Mouse (Mus musculus) lung, postnatal 0 days (tissue): ENCODE measurements around the gene Extl2.

Experiments
- CTCF ChIP-seq: IDR thresholded peaks from 2 replicates; pipeline ENCODE4 v1.5.1; 2016; ENCODE audit warnings: antibody characterized with exemption, mild to moderate bottlenecking
- EP300 ChIP-seq: IDR thresholded peaks from 2 replicates; pipeline ENCODE4 v1.6.1; 2016; ENCODE audit warnings: antibody characterized with exemption, mild to moderate bottlenecking, control low read depth

DNA sequence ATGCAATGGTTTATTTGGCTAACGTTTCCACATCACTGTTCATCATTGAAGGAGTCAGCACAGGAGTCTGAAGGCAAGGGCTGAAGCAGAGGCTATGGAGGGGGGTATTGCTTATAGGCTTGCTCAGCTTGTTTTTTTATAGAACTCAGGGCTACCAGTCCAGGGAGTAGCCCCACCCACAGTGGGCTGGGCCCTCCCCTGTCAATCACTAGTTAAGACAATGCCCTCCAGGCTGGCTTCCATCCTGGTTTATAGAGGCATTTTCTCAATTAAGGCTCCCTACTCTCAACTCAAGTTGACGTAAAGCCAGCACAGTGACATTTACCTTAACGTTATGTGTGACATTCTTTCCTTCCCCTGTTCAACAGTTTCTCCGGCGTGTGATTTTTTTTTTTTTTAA lies 17.4 kb downstream of the Extl2 start:
- no peak for TF ChIP-seq CTCF
- TF ChIP-seq EP300 = no peak
